Mouse (Mus musculus) lung, adult 2 months (tissue): ENCODE results near the gene Akr1b10.

Source experiments
- CTCF ChIP-seq: fragments of 200-500 bp; IDR thresholded peaks from 2 replicates; pipeline ENCODE4 v1.5.1; 2011; ENCODE audit warnings: mild to moderate bottlenecking, low read length, control low read depth; ENCODE audit not compliant: insufficient read depth
- POLR2A ChIP-seq: fragments of 200-500 bp; IDR thresholded peaks from 2 replicates; pipeline ENCODE4 v1.6.1; 2011; ENCODE audit warnings: low read depth, mild to moderate bottlenecking, control low read depth, low read length, borderline replicate concordance; ENCODE audit errors: extremely low read depth

DNA sequence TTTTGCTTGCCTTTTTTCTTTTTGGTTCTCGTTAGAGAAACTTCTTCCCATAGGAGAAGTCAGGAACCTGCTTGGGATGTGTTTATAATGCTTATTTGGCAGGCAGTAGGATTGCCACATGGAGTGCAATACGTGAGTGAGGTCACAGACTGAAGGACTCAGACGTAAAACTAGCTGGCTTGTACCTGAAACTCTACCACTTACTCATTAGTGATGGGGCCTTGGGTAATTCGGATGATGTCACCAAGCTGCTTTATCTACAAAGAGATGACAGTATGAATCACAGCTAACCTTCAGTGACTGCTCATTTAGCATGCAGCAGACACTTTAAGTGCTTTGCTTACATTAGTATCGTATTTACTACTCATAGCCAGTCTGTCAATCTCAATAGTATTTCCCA lies 11.9 kb downstream of the Akr1b10 start:
- no peak for TF ChIP-seq CTCF
- no peak for TF ChIP-seq POLR2A
